Mouse (Mus musculus) heart, adult 18-20 months (tissue): ENCODE measurements around the gene Dync1i1. TPM values are rescaled to one million over a fixed set of nuclear protein-coding genes. Genes with fewer than 3 reads are reported as not detected.

Experiments used
- DNase-seq, 2 experiments: peaks; one replicate each; pipeline ENCODE4 v3.0.0; 2021 to 2022; ENCODE audit warnings: mixed read lengths in 1 of 2
- total RNA-seq, 2 experiments: library from RNA; stranded (reverse); gene quantifications; 2 replicates each; pipeline ENCODE4 v1.2.3; 2021

Gene Dync1i1
- total RNA-seq, 2 experiments from 2014 or later: 0.27 to 0.39 TPM

DNA sequence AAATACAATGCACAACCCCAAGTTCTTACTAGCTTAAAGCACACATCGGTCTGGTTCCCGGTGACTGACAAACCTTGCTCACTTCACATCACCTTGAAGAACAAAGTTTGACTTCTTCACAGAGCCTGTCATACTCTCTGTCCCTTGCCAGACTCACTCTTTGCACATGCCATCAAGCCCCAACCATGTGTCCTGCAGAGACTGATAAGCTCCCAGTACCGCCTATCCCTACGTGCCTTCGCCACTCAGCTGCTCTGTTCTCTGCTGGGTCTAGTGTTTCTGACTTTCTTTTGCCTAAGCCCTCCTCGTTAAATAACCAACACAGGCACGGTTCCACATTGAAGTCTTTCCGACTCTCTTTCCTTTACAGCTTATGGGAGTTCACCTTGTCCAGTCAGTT lies 244.2 kb downstream of the Dync1i1 start:
- DNase-seq: no peak

DNA sequence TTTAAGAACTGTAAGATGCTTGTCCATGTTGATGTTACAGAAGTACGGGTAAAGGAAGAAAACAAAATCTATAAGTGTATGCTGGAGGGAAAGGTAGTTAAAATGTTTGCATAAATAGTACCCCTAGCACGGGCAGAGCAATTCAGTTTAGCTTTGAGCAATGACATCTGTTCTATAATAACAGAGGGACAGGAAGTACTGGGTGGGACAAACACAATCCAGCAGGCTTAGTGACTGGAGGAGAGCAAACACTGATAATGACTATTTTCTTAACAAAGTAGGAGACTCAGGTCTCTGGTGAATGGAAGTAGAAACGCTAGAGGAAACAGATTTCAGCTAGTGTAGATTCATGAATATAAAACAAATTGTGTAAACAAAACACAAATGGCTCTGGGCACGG lies 250.8 kb downstream of the Dync1i1 start:
- DNase-seq: no peak

DNA sequence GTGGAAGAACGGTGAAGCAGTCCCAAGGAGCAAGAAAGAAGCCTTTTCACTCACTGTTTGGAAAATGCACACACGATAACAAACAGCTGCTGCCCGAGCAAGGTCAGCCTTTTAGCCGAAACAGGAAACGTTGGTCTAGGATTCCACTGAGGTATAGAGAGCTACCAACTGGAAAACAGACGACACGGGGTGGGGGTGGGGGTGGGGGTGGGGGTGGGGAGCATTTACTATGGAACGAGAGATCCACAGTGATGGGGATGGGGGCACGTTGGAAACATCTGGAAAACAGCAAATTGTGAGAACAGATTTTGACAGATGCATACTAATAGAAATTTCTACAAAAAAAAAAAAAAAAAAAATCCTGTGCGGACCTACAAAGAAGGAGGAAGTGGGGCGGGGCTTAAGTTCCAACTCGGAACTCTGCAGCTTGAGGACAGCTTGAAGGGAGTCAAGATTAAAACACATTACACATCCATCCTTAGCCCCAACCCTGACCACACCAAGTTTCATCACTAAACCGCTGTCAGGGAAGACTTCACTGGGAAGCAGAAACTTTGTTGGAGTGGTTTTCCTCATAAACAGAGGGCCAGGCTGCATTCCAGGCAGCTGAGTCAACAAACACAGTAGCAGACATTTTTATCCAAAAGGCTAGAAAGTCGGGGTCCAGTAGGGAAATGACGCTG lies 251.9 kb downstream of the Dync1i1 start:
- DNase-seq: peak; percentile 40 to 52

DNA sequence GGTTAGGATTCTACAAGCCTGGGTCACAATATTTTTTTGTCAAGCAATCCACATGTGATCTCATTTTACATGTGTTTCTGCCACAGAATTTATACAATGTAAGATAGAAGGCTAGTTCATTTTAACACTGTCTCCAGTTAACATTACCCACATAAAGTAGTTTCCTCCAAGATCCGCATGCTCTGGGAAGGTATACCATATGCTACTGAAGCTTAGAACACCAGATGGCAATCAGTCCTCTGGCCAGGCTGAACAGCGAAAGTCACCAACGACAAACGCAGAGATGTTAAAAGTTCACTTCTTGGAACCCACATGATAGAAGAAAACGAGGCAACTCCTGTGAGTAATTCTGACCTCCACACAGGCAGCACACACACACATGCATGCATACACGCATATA lies 265.8 kb downstream of the Dync1i1 start:
- DNase-seq: no peak

DNA sequence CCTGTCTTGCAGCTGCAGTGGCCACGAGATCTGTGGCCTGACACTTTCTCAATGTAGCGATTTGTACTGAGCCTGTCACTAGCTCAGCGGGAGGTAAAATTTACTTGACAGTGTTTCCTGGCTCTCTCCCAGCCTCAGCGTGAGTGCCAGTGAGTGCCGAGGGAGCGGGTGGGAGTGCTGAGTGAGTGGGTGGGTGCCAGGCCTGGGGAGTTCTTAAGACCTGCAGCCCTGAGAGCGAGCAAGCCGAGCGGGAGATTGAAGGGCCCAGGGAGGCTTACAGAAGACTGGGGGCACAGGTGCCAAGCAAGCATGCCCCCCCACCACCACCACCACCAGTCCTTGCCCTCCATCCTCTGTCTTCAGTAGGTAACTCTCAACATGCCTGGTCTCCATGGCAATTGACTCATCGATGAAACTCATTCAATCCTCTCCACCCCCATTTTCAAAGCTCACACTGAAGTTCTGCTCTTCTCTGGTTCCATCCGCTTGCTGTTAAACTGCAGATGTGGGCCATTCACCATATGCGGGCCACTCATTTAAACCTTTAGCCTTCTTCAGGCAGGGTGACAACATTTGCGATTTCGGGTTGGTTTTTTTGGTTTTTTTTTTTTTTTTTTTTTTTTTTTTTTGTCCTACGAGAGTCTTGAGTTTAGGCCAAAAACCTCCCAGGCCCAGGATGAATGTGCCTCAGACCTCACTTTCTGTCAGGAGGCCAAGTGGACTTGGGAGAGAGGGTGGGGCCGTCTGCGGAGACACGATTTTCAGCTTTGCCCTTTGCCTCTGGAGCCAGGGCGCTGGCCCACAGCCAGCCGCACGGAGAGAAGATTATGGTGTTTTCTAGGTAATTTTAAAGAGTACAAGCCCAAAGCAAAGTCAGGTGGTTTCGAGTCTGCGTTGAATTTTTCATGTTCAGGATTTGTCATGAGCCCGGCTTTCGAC lies 266.6 kb downstream of the Dync1i1 start:
- DNase-seq: peak; percentile 54 to 56

DNA sequence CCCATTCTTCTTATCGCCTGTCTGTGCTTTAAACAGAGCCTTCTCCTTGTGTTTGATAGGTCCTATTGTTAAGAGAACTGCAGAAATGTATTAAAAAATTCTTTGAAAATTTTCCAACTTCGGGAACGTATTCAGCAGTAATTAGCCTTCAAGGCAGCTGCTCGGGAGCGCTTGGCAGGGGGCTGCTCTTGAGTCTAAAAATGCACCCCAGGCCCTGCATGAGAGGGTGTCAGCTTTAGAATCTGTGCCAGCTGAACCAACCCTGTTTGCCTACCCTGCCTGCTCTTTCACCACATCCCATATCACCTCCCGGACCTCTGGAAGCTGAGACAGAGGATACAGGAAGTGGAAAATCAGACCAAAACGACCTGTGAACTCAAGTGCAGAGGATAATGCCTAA lies 267.6 kb downstream of the Dync1i1 start:
- DNase-seq: no peak

DNA sequence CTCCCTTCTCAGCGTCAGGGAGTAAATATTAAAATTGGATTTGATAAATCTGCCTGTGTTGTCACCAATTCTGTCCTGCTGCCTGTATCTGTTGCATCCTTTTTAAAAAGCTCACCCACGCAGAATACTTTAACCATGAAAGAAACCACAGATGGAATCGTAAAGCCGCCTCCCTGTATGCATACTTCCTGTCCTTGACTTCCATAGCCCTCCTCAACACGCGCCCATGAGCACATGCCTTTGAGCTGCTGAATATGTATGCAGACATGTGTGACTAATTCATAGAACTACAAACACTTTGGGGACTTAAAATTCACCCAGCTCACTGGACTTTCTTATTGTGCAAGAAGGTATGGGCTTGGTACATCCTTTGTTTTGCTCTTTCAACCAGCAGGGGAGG lies 272.1 kb downstream of the Dync1i1 start:
- no peak for DNase-seq

DNA sequence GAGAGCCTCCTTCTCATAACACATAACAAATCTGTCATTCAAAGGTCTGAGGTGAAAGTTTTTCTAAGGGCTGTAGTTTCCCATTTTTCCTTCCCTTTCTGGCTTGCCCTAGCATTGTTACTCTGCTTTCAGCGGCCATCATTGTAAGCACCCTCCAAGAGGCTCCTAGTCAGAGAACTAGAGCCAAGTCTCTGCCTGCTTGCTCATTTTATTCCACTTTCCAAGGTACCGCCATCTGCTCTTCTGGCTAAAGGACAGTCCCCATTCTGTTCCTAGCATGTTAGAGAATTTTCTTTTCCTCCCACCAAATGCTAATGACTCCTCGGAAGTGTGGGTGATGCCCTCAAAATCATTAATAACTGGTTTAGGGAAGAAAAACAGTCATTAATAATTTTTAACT lies 276.6 kb downstream of the Dync1i1 start:
- DNase-seq: no peak

DNA sequence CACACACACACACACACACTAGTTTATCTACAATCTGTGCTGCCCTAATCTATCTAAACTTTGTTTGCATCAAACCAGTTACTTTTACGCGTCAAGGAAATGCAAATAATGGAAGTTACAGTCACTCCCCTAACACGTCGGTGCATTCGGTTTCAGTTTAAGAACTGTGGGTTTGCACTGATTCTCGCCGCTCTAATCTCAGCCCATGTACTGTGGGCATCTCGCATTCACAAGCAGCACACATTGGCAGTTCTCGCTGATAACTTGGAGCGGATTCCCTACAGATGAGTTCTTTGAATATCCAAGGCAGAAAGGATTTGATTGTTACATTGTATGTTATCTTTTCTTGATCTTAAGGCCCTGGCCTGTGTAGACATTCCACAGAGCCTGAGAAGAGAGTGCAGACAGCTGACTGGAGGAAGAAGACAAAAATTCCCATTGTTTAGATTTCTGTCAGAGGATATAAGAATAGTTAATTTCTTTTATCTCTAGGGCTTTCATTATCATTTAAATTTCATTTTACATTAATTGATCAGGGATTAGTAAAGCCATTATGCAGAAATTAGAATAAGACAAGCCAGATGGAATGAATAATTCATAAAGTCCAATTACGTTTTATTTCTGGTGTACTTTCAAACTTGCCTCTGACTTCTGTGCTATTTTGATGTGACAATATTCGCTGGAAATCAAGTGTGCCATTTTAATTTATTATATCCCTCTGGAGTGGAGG lies 279.5 kb downstream of the Dync1i1 start:
- DNase-seq: peak in 1 of 2 experiments; percentile 9

DNA sequence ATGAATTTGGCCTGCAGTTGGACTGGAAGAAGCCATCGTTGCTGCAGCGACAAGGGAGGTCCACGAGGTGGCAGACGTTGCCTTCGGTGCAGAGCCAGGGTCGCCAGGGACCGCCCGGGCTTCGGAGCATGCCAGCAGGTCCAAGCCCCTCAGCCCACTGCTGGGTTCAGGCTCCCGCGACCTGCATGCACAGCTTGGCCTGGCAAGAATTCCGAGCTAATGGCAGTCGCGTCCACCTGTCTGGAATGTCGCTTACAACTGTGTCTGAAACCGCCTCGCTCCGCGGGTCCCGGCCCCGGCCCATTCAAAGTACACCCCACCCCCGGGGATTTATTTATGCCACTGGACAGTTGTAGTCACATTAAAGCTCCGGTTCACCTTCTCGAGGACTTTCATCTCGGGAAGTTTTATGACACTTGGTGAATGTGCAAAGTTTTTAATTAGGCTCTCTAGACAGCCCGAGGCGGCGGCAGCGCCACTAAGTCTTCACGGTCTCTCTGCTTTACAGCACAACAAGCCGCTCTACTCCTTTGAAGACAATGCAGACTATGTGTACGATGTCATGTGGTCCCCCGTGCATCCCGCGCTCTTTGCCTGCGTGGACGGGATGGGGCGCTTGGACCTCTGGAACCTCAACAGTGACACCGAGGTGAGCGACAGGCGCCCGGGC lies 280.5 kb downstream of the Dync1i1 start:
- DNase-seq: peak; percentile 66 to 87

DNA sequence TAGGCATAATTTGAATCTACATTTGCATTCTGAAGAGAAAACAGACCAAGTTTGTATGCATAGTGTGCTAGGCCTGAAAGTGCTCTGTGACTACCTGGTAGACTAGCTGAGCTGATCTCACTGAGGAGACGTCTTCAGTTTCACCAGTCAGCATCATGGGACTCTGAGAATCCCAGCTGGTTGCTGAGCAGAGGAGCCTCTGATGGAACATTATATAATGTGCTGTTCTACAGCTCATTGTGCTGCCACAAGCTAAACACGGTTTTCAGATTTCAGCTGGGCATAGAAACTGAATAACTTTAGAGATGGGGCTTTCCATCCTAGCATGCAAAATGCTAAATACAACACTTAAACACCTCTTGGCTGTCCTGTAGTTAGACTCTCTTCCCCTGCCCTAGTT lies 285.9 kb downstream of the Dync1i1 start:
- no peak for DNase-seq

DNA sequence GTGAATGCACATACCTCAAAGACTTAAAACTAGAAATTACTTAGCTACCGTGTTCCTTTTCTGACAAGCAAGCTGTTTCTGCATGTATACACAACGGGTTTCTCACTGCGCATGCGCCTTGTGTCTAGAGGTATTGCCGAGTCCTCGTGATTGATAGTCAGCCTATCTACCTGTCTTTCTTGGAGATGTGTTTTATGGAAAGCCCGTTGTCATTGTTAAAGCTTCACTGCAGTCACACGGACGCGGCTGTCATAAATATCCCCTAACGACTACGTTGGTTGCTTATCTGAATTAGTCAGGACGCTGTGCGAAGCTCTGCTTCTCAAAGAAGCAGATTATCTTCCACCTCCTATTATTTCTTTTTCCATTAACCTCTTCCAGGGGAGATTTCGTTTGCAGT lies 290.2 kb downstream of the Dync1i1 start:
- DNase-seq: no peak

DNA sequence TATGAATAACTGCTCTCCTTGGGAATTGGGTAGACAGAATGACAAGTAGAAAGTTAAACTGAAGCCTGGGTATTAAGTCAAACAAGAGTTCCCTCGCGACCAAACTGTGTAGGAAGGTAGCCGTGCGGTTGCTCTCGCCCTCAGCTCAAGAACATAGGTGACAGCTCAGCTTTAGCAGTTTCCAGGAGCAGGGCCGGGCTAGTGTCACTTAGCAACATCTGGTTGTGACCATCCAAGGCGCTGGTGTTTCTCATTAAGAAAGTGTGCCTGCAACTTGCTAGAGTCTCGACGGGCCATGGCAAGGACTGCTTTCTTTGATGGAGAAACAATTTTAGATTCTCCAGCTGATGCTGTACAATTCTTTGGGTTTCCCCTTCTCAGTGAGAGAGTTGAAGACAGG lies 291.5 kb downstream of the Dync1i1 start:
- no peak for DNase-seq

DNA sequence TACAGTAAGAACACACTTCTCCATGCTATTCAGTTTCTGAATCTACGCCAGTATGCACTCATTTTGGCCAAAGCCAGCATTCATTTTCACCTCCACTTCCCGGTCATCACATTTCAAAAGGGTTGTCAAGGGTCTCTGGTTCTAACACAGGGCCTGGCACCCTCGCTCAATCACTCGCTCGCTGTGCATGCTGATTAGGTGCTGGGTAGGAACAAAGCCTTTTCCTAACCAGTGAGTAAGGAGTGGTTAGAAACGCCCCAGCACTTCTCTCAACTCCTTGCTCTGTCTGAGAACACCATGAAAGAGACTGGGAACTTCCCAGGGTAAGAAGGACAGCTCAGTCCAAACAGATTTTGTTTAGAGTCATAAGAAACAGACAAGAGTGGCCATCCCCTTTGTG lies 298.5 kb downstream of the Dync1i1 start:
- DNase-seq: no peak

DNA sequence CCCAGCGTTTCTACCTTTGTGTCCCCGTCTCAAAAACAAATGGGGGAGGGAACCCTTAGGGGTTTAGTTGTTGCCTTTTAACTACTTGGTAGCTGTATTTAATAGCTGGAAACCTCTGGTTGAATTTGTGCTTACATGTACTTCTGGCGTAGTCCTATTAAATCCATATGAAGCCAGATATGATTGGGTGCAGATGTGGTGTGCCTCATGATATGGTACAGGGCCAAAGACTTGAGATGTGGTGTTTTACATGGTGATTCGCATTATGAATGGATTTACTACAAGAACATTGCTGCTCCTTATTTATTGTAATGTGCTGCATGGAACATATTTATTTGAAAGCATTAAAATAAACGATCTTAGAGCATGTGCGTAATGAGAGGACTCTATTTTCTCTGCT lies 302.2 kb downstream of the Dync1i1 start:
- no peak for DNase-seq

DNA sequence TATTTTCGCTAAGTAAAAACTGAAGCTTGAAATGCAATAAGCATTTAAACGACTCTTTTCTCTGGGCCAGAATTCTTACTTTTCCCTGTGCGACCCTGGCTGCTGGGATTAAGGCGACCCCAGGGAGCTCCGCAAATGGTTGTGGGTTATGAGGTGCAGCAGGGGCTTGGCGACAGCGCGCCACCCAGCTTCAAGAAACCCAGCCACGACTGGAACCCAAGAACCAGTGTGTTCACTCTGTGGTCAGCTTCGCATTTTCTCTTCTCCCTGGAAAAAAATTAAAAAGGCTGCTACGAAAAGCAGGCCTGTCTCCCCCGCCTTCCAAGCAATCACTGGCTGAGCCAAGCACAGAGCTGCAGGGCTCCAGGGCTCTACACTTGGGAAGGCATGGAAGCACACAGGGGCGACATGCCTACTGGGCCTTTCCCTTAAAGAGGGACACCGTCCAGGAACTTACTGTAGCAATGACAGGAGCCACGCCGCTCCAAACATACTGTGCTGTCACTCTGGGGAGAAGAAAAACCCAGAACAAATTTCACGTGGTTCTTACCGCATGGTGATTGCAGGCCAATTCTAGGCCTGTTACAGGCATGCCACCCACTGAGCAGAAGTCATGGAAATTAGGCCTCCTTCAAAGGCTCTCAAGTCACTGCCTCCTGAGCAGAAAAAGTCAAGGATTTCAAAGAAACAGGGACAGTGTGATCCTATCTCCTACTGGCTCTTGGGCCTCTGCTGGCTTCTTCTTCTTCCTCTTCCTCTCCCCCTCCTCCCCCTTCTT lies 313.5 kb downstream of the Dync1i1 start:
- no peak for DNase-seq

DNA sequence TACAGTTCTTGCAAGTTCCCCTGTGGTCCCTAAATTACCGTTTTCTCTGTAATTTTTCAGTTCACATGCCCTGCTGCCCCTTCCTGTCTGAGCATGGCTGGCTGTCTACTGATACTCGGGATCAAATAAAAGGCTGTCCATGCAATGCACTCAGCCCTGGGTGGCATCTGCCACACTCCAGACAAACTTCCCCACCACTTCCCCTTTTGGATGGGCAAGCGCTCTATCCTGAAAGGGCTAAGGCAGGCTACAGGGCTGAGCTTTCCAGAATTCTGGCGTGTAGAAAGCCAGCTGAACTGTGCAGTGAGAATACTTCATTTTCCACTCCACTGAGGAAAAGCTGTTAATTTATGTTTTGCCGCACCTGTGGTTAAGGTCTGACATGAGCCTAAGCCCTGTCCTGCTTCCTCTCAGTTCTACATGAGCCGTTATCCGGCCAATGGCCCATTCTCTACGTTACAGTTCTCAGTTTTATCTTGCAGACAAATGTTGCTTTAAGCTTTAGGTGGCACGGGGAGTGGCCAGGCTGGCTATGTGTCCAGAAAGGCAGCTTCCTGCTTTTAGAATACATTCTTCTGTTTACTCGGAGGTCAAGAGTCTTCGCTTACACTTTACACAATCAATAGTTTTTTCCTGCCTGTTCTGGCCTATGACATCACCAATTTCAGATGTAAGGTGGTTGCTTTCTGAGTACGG lies 321.4 kb downstream of the Dync1i1 start:
- DNase-seq: no peak

DNA sequence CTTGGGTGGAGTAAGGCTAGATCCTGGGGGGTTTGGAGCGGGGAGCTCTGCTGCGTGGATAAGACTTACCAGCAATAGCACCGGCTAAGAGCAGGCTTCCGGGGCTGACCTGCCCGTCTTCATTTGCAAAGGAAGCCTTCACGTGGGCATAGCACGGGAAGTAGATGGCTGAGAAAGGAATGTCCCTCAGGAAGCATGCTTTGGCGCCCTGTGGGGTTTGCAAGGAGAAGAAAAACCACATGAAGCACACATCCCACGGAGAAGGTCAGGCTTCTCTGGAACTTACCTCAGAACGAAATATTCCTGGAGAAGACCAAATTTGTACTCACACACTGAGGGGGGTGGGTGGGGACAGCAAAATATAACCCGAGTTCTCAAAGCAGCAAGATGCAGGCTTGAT lies 327.3 kb downstream of the Dync1i1 start:
- no peak for DNase-seq

DNA sequence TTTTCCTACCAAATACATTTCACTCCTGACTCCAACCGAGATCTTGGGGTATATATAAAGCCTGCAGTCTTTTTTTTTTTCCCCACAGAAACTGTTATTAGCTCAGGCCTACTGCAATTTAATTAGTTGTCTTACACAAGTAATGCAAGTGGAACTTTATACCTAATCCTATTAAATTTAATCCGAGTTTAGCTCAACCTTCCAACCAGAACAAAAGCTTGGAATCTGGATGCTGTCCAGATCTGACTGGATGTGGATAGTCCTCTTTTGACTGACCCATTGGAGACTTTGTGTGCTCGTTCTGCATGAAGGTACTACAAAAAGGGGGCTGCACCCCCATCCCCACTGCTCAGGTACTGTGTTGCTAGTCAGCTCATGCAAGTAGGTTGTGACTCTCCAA lies 328.5 kb downstream of the Dync1i1 start:
- DNase-seq: no peak

DNA sequence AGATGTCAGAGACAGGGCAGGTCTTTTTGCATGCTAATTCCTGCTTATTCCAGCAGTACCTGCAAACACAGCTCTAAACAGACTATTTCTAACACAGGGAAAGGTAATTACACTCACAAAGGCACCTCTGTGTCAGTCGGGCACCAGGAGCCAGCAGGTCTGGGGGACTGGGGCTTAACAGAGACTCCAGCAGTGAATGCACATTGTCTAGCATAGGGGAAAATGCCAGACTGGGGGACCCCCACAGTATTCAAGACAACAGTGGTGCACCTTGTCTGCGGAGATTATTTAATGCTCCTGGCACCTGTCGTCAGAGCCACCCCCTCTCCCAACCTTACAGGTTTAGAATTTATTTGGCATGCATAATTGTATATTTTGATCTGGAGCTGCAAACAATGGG lies 333.1 kb downstream of the Dync1i1 start:
- DNase-seq: no peak

DNA sequence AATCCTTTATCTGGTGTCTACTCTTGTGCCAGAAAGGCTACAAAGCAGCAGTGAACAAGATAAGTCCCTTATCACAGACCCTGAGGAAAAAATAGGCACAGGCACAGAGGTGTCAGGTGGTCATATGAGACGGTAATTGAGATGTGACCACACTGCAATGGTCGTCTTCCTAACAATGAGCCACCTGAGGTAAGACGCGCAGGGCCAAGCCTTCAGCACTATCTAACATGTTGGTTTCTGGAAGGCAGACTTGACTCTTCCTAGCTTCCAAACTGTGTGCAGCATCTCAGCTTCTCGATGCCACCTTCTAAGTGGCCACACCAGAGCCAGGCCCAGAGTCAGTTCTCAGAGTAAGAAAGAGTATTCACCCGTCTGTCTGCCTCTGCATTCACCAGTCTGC lies 341.8 kb downstream of the Dync1i1 start:
- peak; percentile 35 to 45 for DNase-seq
